Mouse (Mus musculus) neutrophil, adult 83 days (primary cell): ENCODE measurements around the gene Kcnj14. TPM values are rescaled to one million over a fixed set of nuclear protein-coding genes. Genes with fewer than 3 reads are reported as not detected.

ENCODE experiments used
- total RNA-seq, 2 experiments: library from RNA; stranded (reverse); gene quantifications; one replicate each; pipeline ENCODE4 v1.2.4; 2023

Gene Kcnj14
- under 1 TPM; 0.20 to 0.33 TPM for total RNA-seq

DNA sequence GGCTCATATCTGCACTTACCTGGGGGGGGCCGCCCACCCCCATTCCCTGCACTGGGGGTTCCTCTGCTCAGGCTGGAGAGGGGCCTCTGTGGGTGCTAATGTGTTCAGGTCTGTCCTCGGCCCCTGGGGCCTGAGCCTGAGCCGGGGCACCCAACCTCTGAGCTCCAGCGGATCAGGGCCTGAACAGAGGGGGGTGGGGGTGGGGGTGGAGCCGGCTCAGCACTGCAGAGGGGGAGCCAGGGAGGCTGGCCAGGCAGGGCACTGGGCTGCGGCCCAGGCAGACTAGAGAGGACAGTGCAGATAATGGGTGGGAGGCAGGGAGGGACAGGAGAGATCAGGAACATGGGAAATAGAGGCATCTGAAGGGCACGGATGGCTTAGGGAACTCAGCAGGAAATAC lies at the start of gene Kcnj14:
Kcnj14 (minus strand) TSS at position 185 of the 400 bp plus-strand sequence.

DNA sequence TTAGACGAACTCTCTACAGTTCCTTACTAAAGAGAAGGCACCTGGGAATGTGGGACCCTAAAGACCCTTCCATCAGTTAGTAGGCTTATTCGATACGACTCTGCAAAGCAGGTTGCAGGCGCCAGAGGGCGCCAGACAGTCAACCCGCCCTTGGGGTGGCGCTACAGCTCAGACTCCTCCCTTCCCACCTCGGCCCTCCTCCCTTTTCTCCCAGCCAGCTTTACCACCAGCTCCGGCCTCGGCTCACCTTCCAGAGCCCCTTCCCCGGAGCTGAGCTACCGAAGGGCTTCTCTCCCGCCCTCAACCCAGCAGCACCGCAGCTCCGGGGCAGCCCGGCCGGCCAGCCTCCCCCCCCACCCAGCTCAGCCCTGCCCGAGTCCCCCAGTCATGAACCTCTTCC lies 48.0 kb upstream of the Kcnj14 start, which contains the start of gene Kdelr1:
Kdelr1 (plus strand) TSS at position 149 of the 400 bp plus-strand sequence.

DNA sequence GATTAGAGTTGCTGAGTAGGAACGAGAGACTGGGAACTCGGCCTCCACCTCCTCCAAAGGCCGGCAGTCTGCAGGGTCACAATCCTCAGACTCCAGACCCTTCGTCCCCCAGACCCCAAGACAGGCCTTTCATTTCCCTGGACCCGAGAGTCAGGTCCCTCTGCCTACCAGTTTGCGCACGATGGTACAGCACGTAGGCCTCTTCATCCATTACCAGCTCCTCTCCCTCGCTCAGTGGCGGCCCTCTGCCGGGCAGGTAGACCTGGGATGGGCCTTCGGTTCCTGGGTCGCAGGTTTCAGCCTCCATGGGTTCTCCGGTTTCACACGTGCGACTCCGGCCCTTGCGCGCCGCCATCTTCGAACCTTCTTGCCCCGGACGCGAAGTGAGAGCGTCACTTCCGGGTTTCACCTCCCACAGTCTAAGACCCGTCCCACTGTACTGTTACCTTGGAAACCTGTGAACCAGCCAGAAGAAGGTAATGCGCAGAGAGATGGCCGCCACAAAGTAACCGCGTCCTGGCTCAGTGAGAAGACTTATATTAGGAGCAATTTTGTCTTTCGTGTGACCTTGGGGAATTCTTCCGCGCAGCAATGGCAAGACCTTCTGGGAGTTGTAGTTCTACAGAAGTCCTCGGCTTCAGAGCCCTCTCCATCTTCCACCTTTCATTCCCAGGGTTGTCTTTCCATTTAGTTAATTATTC lies 6.0 kb upstream of the Kcnj14 start, which contains the start of gene Grwd1:
Grwd1 (minus strand) TSS at position 518 of the 701 bp plus-strand sequence.

GRCm38 (mm10) chr7:45813787-45814779 lies 10.5 kb downstream of the Kcnj14 start, which contains the start of gene Cyth2:
TSS of gene Cyth2 (minus strand) at chr7:45814581.

GRCm38 (mm10) chr7:45784524-45785372 lies 39.8 kb downstream of the Kcnj14 start, which contains the start of gene Sult2b1:
TSS of gene Sult2b1 (minus strand) at chr7:45784669.

DNA sequence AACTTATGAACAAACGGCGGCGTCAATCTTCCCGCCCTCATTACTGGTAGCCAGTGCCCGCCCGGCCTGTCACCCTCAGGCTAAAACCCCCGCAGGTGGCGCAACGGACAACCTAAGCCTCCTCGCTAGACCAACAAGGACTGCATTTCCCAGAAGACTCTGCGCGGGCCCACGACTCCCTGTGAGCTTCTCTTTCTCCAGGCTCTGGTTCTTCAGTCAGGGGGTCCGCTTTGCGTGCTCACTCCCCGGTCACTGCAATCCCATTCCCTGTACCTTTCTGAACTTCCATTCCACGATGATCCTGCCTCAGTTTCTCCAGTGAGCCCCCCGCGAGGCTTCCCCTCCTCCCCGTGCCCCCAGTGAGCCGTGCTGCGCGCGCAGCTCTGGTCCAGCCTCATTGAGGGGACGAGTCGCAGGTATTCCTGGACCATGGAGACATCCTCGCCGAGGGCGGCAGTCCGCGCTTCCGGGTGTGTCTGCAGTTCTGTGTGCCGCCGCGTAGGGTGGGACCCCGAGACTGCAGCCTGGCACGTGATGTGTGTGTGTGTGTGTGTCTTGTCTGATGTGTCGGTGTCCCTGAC lies 41.0 kb downstream of the Kcnj14 start, which contains the start of gene Lmtk3:
Lmtk3 (plus strand) TSS at position 228 of the 581 bp plus-strand sequence.

Other genes with a start within 250 kb of the Kcnj14 start
- not detected for gene Fgf21, start 209.3 kb downstream of the Kcnj14 start, total RNA-seq
- gene Fut1, start 207.5 kb downstream of the Kcnj14 start, total RNA-seq, result under 1 TPM in 1 of 2 experiments, not detected in 1; 0.22 TPM
- gene Izumo1, start 203.0 kb downstream of the Kcnj14 start, total RNA-seq, result not detected
- gene Rasip1, start 197.3 kb downstream of the Kcnj14 start, total RNA-seq, result 1 to 10 TPM; 1.9 to 2.0 TPM
- gene Mamstr, start 184.8 kb downstream of the Kcnj14 start, total RNA-seq, result under 1 TPM; 0.13 to 0.73 TPM
- not detected for gene Fut2, start 158.4 kb downstream of the Kcnj14 start, total RNA-seq
- gene Ntn5, start 140.8 kb downstream of the Kcnj14 start, total RNA-seq, result not detected
- gene Sec1, start 130.4 kb downstream of the Kcnj14 start, total RNA-seq, result under 1 TPM in 1 of 2 experiments, not detected in 1; 0.26 TPM
- not detected for gene Car11, start 124.9 kb downstream of the Kcnj14 start, total RNA-seq
- 1 to 10 TPM; 5.3 TPM for gene Dbp, start 119.7 kb downstream of the Kcnj14 start, total RNA-seq
- gene Rpl18, start 109.3 kb downstream of the Kcnj14 start, total RNA-seq, result 100 to 1,000 TPM; 782 to 910 TPM
- 10 to 100 TPM; 39.2 to 41.2 TPM for gene Sphk2, start 106.8 kb downstream of the Kcnj14 start, total RNA-seq
- under 1 TPM; 0.55 to 0.64 TPM for gene Fam83e, start 103.6 kb downstream of the Kcnj14 start, total RNA-seq
- not detected for gene Spaca4, start 99.0 kb downstream of the Kcnj14 start, total RNA-seq
- not detected for gene Lmtk3, start 41.0 kb downstream of the Kcnj14 start, total RNA-seq
- not detected for gene Sult2b1, start 40.1 kb downstream of the Kcnj14 start, total RNA-seq
- 10 to 100 TPM; 68.3 to 83.9 TPM for gene Cyth2, start 10.2 kb downstream of the Kcnj14 start, total RNA-seq
- gene Grwd1, start 6.2 kb upstream of the Kcnj14 start, total RNA-seq, result 1 to 10 TPM; 5.4 to 5.9 TPM
- gene Kdelr1, start 48.0 kb upstream of the Kcnj14 start, total RNA-seq, result 10 to 100 TPM; 65.3 to 69.5 TPM
- under 1 TPM; 0.15 to 0.22 TPM for gene Grin2d, start 53.6 kb upstream of the Kcnj14 start, total RNA-seq
- gene Syngr4, start 71.9 kb upstream of the Kcnj14 start, total RNA-seq, result under 1 TPM; 0.82 to 0.85 TPM
- 1 to 10 TPM; 7.0 to 7.5 TPM for gene Tmem143, start 72.2 kb upstream of the Kcnj14 start, total RNA-seq
- 100 to 1,000 TPM; 379 to 407 TPM for gene Emp3, start 96.6 kb upstream of the Kcnj14 start, total RNA-seq
- gene Ccdc114, start 99.3 kb upstream of the Kcnj14 start, total RNA-seq, result 1 to 10 TPM; 4.8 to 7.6 TPM
- not detected for gene Abcc6, start 205.5 kb upstream of the Kcnj14 start, total RNA-seq
- 10 to 100 TPM; 29.1 to 36.7 TPM for gene Nomo1, start 208.9 kb upstream of the Kcnj14 start, total RNA-seq